Mouse (Mus musculus): Measurements from ENCODE around the gene Ptbp1. TPM values are rescaled to one million over a fixed set of nuclear protein-coding genes. Genes with fewer than 3 reads are reported as not detected.

Ptbp1 gene
- polyA plus RNA-seq, 2 experiments: 84.5 to 126 TPM

DNA sequence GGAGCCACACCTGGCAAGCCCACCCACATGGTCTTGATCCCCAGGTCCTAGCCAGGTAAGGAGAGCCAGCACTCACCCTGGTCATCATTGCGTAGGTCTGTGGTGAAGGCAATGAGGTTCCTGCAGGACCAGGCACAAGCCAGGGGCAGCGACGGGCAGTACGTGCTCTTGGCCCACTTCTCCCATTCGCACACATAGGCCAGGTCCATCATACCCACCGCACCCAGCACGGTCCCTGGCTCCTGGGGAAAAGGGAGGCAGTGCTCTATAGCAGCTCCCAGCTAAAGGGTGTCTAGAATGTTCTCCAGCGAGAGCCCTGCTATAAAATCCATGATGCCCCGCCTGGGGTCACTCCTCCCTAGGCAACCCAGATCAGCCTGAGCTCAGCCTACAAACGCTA lies 53.2 kb downstream of the Ptbp1 start:
- Histone ChIP-seq H3K27me3 (ENCODE audit: control insufficient read depth, insufficient read depth, low read length) (no peaks in the 10 kb centered on the region), H3K36me3 (replicated peaks; ENCODE audit: control insufficient read depth, insufficient read depth, low read depth) (peaks cover 3% of the 10 kb centered on the region; the same call in 1 of the 2 replicates), H3K4me2 (ENCODE audit: low read depth) (peak overlapping the region; percentile 75; the same call in 1 of the 2 replicates), H3K9ac (replicated peaks) (no peak overlapping the region), H3K4me3 (ENCODE audit: insufficient read depth in 1 of 2, low read depth in 2 of 2, low read length in 2 of 2) (no peak overlapping the region), H3K27ac (no peak overlapping the region), H3K9me3 (ENCODE audit: control insufficient read depth, low read length) (no peaks in the 10 kb centered on the region), H3K4me1 (replicated peaks; ENCODE audit: control insufficient read depth in 2 of 2, insufficient read depth in 2 of 2, low read length in 1 of 2) (peaks cover 3 to 10% of the 10 kb centered on the region in 2 experiments; a peak in 3 of 4 replicates)
- DNase-seq (ENCODE audit: low read depth in 3 of 3, low spot score in 3 of 3) (no peak), ATAC-seq (ENCODE audit: insufficient read depth) (no peak)
- WGBS (ENCODE audit: insufficient replicate concordance): 91% methylated on average over 10 of the region's 10 CpGs
- TF ChIP-seq EP300 (IDR thresholded peaks at IDR 0.05; ENCODE audit: low read depth): no peak
- no peak for TF ChIP-seq CTCF (IDR thresholded peaks at IDR 0.05; ENCODE audit: low read depth)

DNA sequence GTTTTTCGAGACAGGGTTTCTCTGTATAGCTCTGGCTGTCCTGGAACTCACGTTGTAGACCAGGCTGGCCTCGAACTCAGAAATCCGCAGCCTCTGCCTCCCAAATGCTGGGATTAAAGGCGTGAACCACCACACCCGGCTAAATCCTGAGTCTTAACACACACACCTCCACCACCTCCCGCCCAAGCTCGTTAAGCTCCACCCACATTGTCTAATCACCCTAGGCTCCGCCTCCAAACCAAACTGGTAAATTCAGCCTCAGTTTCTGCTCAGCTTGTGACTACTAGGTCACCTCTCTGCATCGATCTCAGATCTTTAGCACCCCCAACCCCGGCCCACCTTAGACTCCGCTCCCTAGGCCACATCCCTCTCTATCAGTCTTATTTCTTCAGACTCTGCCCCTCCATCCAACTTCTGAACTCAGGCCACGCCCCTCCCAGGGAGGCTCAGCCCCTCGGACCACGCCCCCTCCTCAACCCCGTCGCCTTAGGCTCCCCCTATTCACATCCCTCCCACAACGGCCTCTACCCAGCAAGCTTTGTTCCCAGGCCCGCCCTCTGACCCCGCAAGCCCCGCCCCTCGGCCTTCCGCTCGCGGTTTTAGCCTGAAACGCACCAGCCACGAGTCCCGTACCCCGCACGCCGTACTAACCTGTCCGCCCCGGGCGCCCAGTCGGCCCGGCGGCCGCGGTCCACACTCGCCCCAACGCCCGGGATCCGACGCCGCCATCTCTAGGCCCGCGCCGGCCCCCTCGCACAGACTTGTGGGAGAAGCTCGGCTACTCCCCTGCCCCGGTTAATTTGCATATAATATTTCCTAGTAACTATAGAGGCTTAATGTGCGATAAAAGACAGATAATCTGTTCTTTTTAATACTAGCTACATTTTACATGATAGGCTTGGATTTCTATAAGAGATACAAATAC lies 54.2 kb downstream of the Ptbp1 start, which contains the start of gene Med16:
Gene Med16 (minus strand): TSS at position 757 of the 925 bp plus-strand sequence.
- Histone ChIP-seq H3K27ac (peak within 1 kb of the TSS; percentile 89), H3K36me3 (replicated peaks; ENCODE audit: control insufficient read depth, insufficient read depth, low read depth) (peaks cover 3% of the 10 kb centered on the region; the same call in 1 of the 2 replicates), H3K4me2 (ENCODE audit: low read depth) (peak within 1 kb of the TSS; percentile 75), H3K4me3 (ENCODE audit: insufficient read depth in 1 of 2, low read depth in 2 of 2, low read length in 2 of 2) (peak within 1 kb of the TSS; percentile 81 to 92), H3K9me3 (ENCODE audit: control insufficient read depth, low read length) (no peaks in the 10 kb centered on the region), H3K4me1 (replicated peaks; ENCODE audit: control insufficient read depth in 2 of 2, insufficient read depth in 2 of 2, low read length in 1 of 2) (peaks cover 3 to 10% of the 10 kb centered on the region in 2 experiments; a peak in 3 of 4 replicates), H3K9ac (replicated peaks) (peak within 1 kb of the TSS; percentile 97), H3K27me3 (ENCODE audit: control insufficient read depth, insufficient read depth, low read length) (no peaks in the 10 kb centered on the region)
- peak; percentile 86 to 89 (median 89) for DNase-seq (ENCODE audit: low read depth in 3 of 3, low spot score in 3 of 3)
- 1% methylated on average over 52 of the region's 52 CpGs for WGBS (ENCODE audit: insufficient replicate concordance)
- ATAC-seq (ENCODE audit: insufficient read depth): peak; percentile 92
- TF ChIP-seq EP300 (IDR thresholded peaks at IDR 0.05; ENCODE audit: low read depth): no peak
- TF ChIP-seq CTCF (IDR thresholded peaks at IDR 0.05; ENCODE audit: low read depth): no peak

DNA sequence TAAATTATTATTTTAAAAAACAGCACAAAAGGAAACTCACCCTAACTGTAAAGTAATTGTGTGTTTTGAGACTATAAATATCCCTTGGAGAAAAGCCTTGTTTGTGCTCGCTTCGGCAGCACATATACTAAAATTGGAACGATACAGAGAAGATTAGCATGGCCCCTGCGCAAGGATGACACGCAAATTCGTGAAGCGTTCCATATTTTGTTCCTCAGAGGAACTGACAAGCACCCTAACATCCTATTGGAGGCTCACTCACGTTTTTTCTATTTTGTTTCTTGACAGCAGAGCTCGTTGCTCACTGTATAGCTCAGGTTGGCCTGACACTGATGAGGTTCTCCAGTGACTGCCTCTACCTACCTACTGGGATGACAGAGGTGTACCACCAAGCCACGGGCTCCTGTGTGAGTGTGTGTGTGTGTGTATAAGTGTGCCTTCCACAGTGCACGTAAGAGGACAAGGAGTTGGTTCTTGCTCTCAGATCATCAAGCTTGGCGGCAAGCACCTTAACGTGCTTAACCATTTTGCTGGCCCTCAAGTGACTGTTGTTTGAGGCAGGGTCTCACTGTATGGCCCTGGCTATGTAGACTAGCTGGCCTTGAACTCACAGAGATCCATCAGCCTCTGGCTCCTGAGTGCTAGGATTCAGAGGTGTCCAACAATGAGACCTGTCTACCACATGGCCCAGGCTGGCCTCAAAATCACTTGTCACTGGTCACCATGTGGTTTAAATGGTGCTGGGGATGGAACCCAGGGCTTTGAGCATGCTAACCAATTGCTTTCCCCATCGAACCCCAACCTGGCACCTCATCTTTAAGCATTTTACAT lies 55.1 kb downstream of the Ptbp1 start:
- H3K4me1 ChIP-seq (replicated peaks; ENCODE audit: control insufficient read depth in 2 of 2, insufficient read depth in 2 of 2, low read length in 1 of 2): peaks cover 12 to 16% of the 10 kb centered on the region in 2 experiments

DNA sequence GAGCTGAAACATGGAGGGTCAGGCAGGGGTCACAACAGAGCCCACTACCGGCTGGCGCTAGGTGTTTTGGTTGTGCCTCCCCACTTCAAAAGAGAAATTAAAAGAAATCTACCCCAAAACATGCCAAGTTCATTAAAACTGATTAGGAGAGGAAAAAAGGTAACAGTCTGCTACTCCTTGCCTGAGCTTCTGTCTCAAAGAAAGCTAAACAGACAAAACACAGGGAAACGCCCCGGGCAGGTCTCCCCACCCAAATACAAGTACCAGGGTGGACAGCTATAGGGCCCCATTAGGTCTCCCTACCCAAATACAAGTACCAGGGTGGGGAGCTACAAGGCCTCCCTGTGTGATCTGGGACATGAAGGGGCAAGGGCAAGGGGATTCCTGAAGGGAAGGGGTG lies 56.3 kb downstream of the Ptbp1 start, which contains the start of gene Gm26602:
Gene Gm26602 (plus strand): TSS at position 301 of the 400 bp plus-strand sequence.
- TF ChIP-seq CTCF (IDR thresholded peaks at IDR 0.05; ENCODE audit: low read depth) (no peak), EP300 (IDR thresholded peaks at IDR 0.05; ENCODE audit: low read depth) (no peak)
- Histone ChIP-seq H3K36me3 (replicated peaks; ENCODE audit: control insufficient read depth, insufficient read depth, low read depth) (no peaks in the 10 kb centered on the region), H3K27ac (peak within 1 kb of the TSS; percentile 74; the same call in 1 of the 2 replicates), H3K4me1 (replicated peaks; ENCODE audit: control insufficient read depth in 2 of 2, insufficient read depth in 2 of 2, low read length in 1 of 2) (peaks cover 23 to 28% of the 10 kb centered on the region in 2 experiments), H3K27me3 (ENCODE audit: control insufficient read depth, insufficient read depth, low read length) (no peaks in the 10 kb centered on the region), H3K9ac (replicated peaks) (no peak within 1 kb of the TSS), H3K9me3 (ENCODE audit: control insufficient read depth, low read length) (no peaks in the 10 kb centered on the region), H3K4me3 (ENCODE audit: insufficient read depth in 1 of 2, low read depth in 2 of 2, low read length in 2 of 2) (no peak within 1 kb of the TSS), H3K4me2 (ENCODE audit: low read depth) (no peak within 1 kb of the TSS)
- ATAC-seq (ENCODE audit: insufficient read depth) (no peak), DNase-seq (ENCODE audit: low read depth in 3 of 3, low spot score in 3 of 3) (no peak)
- WGBS (ENCODE audit: insufficient replicate concordance): 91% methylated on average over 4 of the region's 4 CpGs

More for the DNA sequence above, 55.1 kb downstream of the Ptbp1 start:
- Histone ChIP-seq H3K4me2 (ENCODE audit: low read depth) (peak overlapping the region; percentile 37), H3K27me3 (ENCODE audit: control insufficient read depth, insufficient read depth, low read length) (no peaks in the 10 kb centered on the region), H3K36me3 (replicated peaks; ENCODE audit: control insufficient read depth, insufficient read depth, low read depth) (peaks cover 3% of the 10 kb centered on the region; the same call in 1 of the 2 replicates), H3K27ac (peak overlapping the region; percentile 74), H3K9me3 (ENCODE audit: control insufficient read depth, low read length) (no peaks in the 10 kb centered on the region), H3K9ac (replicated peaks) (peak overlapping the region; percentile 45; the same call in 1 of the 2 replicates), H3K4me3 (ENCODE audit: insufficient read depth in 1 of 2, low read depth in 2 of 2, low read length in 2 of 2) (peak overlapping the region in 1 of 2 experiments; percentile 92; a peak in 2 of 4 replicates)
- DNase-seq (ENCODE audit: low read depth in 3 of 3, low spot score in 3 of 3): peak in 1 of 3 experiments; percentile 30
- peak; percentile 47; the same call in 1 of the 2 replicates for TF ChIP-seq EP300 (IDR thresholded peaks at IDR 0.05; ENCODE audit: low read depth)
- TF ChIP-seq CTCF (IDR thresholded peaks at IDR 0.05; ENCODE audit: low read depth): no peak
- peak; percentile 72 for ATAC-seq (ENCODE audit: insufficient read depth)
- 21% methylated on average over 14 of the region's 14 CpGs for WGBS (ENCODE audit: insufficient replicate concordance)

Measured in liver, embryonic 14.5 days (tissue).